Mouse (Mus musculus) cortical plate, adult 2 months (tissue): ENCODE measurements around the gene Clip2. TPM values are rescaled to one million over a fixed set of nuclear protein-coding genes. Genes with fewer than 3 reads are reported as not detected.

Experiments used
- H3K27ac ChIP-seq: fragments of 200-500 bp; 2 replicates; pipeline ENCODE4 v1.5.1; 2012; ENCODE audit warnings: low read length, control low read depth, inconsistent platforms; ENCODE audit not compliant: insufficient read depth
- H3K4me1 ChIP-seq: fragments of 200-500 bp; 2 replicates; pipeline ENCODE4 v1.6.1; 2011; ENCODE audit warnings: low read length; ENCODE audit not compliant: control insufficient read depth, insufficient read depth
- H3K4me3 ChIP-seq: fragments of 200-500 bp; 2 replicates; pipeline ENCODE4 v1.5.1; 2011; ENCODE audit warnings: mild to moderate bottlenecking, low read length, control low read depth; ENCODE audit not compliant: insufficient read depth
- CTCF ChIP-seq: fragments of 200-500 bp; IDR thresholded peaks from 2 replicates; pipeline ENCODE4 v1.5.1; 2011; ENCODE audit warnings: mild to moderate bottlenecking, control low read depth, low read length; ENCODE audit not compliant: insufficient read depth; ENCODE audit errors: extremely low read depth
- POLR2A ChIP-seq: fragments of 200-500 bp; IDR thresholded peaks from 2 replicates; pipeline ENCODE4 v1.6.1; 2011; ENCODE audit warnings: mild to moderate bottlenecking, low read length, control low read depth; ENCODE audit not compliant: insufficient read depth; ENCODE audit errors: extremely low read depth
- polyA plus RNA-seq: library from polyadenylated mRNA; depleted of rRNA; stranded (reverse); fragments of >200 nt; gene quantifications from 2 replicates; pipeline ENCODE4 v1.2.3, GENCODE M21; 2012

Gene Clip2
- polyA plus RNA-seq, 1 experiment, result 74.1 TPM

- Histone ChIP-seq H3K4me3 (no peak within 1 kb of the TSS), H3K4me1 (no peaks in the 10 kb centered on the region), H3K27ac (no peak within 1 kb of the TSS)
- no peak for TF ChIP-seq POLR2A
- TF ChIP-seq CTCF, result no peak
Measured at GRCm38 (mm10) chr5:134581146-134581545, 28.9 kb upstream of the Clip2 start, which contains the start of gene Rfc2. Gene Rfc2 (plus strand): TSS chr5:134581366.

- no peak overlapping the region for H3K27ac ChIP-seq
- TF ChIP-seq CTCF (no peak), POLR2A (no peak)
- H3K4me3 ChIP-seq, result no peak overlapping the region
- H3K4me1 ChIP-seq, result no peaks in the 10 kb centered on the region
Measured at GRCm38 (mm10) chr5:134579135-134579534, 26.9 kb upstream of the Clip2 start.

GRCm38 (mm10) chr5:134577534-134577933 is 25.3 kb upstream of the Clip2 start:
- Histone ChIP-seq H3K4me1 (no peaks in the 10 kb centered on the region), H3K4me3 (no peak overlapping the region), H3K27ac (no peak overlapping the region)
- TF ChIP-seq CTCF (no peak), POLR2A (no peak)

GRCm38 (mm10) chr5:134576517-134577220 is 24.4 kb upstream of the Clip2 start:
- no peak overlapping the region for H3K4me3 ChIP-seq
- H3K27ac ChIP-seq, result no peak overlapping the region
- H3K4me1 ChIP-seq, result no peaks in the 10 kb centered on the region
- TF ChIP-seq POLR2A, result no peak
- TF ChIP-seq CTCF, result no peak

- Histone ChIP-seq H3K27ac (no peak overlapping the region), H3K4me1 (no peaks in the 10 kb centered on the region), H3K4me3 (no peak overlapping the region)
- TF ChIP-seq POLR2A (no peak), CTCF (no peak)
Measured at GRCm38 (mm10) chr5:134575833-134576232, 23.6 kb upstream of the Clip2 start.

GRCm38 (mm10) chr5:134572508-134573214 is 20.4 kb upstream of the Clip2 start:
- Histone ChIP-seq H3K4me1 (peaks cover 4% of the 10 kb centered on the region; the same call in 1 of the 2 replicates), H3K4me3 (peak overlapping the region; percentile 38; the same call in 1 of the 2 replicates), H3K27ac (no peak overlapping the region)
- TF ChIP-seq CTCF (no peak), POLR2A (no peak)

- peak overlapping the region; percentile 1; the same call in 1 of the 2 replicates for H3K27ac ChIP-seq
- H3K4me1 ChIP-seq, result peaks cover 4% of the 10 kb centered on the region; the same call in 1 of the 2 replicates
- H3K4me3 ChIP-seq, result peak overlapping the region; percentile 38
- TF ChIP-seq POLR2A (no peak), CTCF (no peak)
Measured at GRCm38 (mm10) chr5:134571730-134572507, 19.7 kb upstream of the Clip2 start.

- no peak overlapping the region for H3K4me3 ChIP-seq
- TF ChIP-seq POLR2A (no peak), CTCF (no peak)
- peaks cover 4% of the 10 kb centered on the region; the same call in 1 of the 2 replicates for H3K4me1 ChIP-seq
- no peak overlapping the region for H3K27ac ChIP-seq
Measured at GRCm38 (mm10) chr5:134568964-134569491, 16.8 kb upstream of the Clip2 start.

- H3K4me3 ChIP-seq, result no peak overlapping the region
- no peak for TF ChIP-seq CTCF
- no peak overlapping the region for H3K27ac ChIP-seq
- H3K4me1 ChIP-seq, result peaks cover 5% of the 10 kb centered on the region; the same call in 1 of the 2 replicates
Measured at GRCm38 (mm10) chr5:134568030-134568429, 15.8 kb upstream of the Clip2 start.
